Mouse (Mus musculus): ENCODE results near the gene Gm37240. TPM values are rescaled to one million over a fixed set of nuclear protein-coding genes. Genes with fewer than 3 reads are reported as not detected.

The Gm37240 gene
- polyA plus RNA-seq (2017; shearing (Covaris generic)) = 5.6 TPM

DNA sequence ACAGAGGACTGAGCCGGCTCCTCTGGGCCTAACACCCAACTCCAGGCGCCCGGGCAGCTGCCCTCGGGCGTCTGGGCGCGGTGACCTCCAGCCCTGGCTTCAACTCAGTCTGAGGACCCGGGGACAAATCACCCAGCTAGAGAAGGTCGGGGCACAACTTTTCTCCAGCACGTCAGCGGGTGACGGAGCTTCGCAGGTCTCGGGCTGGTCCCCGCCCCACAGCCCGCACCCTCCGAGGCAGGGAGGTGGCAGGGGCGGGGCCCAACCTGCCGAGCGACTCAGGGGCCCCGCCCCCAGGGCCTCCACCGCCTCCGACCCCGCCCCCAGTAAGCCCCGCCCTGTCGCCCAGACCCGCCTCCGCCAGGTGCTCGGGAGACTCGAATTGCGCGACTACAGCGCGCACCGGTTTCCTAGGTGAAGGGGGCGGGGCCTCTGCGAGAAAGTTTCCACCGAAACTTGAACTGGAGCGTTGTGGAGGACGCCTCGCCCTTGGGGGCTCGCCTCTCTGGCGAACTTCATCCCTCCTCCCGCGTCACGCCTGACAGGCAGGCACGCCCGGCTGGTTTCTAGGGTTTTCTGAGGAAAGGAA, at the start of gene Gm37240, which contains the start of gene Glt28d2:
TSS of gene Gm37240 (minus strand) at position 280 of the 589 bp plus-strand sequence.
TSS of gene Glt28d2 (minus strand) at position 278 of the 589 bp plus-strand sequence.

DNA sequence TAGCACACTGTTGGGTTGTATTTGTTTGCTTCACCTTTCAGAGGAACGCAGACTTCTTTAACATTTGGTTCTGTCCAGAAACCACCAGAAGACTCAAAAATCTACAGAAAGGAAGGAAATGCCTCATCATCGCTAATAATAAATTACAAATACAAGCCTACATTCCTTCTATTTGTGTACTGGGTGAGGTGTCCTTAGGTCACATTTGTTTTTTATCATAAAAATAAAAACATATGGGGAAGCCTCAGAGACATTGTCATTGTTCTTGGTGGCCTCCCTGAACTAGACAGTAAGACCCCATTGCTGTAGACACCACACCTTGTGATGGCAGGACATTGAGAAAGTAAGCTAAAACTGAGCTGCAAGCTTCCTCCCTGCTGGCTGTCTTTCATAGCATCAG, 70.1 kb downstream of the Gm37240 start, which contains the start of gene Fam160a1:
TSS of gene Fam160a1 (minus strand) at position 101 of the 400 bp plus-strand sequence.

DNA sequence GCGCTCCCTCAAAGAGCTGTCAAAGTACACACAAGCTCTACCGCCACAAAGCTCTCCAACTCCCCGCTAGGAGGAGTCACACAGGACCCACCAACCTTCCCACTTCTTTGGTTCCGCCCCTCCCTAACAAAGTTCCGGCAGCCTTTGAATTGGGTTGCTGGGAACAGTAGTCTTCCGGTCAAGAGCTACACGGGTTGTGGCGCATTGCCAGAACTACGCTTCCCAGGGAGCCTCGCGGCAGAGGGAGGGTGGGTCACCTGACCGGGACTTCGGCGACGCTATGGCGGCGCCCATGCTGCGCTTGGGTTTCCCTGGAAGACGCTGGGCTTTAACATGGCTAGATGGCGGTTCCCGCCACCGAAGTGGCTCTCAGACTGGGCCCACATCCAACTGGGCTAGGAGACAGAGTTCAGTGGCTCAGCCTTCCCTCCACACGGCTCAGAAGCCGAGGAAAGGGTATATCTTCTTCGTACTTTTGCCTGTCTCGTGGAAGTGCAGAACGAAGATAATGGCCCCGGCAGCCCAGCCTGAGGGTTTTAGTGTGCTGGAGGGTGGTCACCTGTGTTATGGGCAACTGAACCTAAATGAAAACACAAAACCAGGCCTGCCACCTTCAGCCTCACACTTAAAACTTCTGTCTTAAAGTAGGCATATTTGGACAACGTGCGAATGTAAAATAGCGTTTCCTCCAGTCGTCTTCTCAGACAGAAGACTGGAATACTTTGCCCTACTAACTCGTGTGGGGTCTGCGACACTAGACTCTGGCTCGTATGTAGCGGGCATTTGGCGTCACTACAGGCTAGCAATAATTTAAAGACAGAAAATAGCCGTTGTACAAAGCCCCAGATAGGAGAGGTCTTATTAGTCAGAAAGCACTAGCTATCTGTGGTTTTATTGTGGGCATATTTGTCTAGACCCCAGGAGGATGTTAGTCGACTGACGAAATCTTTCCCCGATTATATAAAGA, 313.2 kb downstream of the Gm37240 start, which contains the start of gene Gatb:
TSS of gene Gatb (plus strand) at position 256 of the 967 bp plus-strand sequence.

DNA sequence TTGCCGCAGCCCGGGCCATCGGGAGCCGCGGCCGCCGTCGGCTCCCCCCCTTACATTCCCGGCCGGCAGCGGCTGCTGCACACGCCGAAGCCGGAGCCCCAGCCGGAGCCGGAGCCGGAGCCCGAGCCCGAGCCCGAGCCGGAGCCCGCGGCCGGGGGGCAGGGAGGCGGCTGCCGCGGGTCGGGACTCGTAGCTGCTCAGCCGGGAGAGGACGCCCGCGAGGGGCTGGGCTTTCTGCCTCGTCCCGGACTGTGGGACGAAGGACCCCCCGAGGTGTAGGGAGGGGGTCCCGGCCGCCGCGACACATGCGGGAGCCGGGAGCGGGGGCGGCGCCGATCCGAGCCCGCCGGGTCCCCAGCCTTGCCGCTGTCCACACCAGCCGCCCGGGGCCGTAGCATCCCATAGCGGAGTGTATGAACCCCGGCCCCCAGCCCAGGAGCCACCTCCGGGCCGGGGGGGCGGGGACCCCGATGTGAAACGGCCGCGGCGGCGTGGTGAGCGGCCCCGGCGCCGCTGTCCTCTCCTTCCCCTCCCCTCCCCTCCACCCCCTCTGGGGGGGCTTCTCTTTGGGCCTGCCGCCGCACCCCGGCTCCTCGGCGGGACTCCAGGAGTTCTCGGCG, 1072.4 kb downstream of the Gm37240 start, which contains the start of gene Fbxw7:
TSS of gene Fbxw7 (plus strand) at position 507 of the 620 bp plus-strand sequence.

DNA sequence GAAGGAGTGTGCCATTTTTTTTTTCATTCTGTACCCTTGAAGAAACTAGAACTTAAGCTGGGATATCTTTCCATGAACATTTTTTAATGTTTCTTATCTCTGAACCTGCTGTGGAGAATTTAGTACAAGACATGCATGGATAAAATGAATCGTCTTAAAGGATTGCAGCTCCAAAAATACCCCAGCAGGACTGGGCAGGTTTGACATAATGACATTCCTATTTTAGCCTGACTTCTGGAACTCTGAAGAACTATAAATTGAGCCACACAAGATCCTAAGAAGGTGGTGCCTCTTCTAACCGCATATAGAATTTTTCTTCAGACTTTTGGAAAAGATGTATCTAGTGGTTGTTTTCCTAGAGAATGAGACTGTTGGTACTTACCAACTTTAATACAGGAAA, 1294.0 kb downstream of the Gm37240 start, which contains the start of gene Tigd4:
TSS of gene Tigd4 (plus strand) at position 301 of the 400 bp plus-strand sequence.

DNA sequence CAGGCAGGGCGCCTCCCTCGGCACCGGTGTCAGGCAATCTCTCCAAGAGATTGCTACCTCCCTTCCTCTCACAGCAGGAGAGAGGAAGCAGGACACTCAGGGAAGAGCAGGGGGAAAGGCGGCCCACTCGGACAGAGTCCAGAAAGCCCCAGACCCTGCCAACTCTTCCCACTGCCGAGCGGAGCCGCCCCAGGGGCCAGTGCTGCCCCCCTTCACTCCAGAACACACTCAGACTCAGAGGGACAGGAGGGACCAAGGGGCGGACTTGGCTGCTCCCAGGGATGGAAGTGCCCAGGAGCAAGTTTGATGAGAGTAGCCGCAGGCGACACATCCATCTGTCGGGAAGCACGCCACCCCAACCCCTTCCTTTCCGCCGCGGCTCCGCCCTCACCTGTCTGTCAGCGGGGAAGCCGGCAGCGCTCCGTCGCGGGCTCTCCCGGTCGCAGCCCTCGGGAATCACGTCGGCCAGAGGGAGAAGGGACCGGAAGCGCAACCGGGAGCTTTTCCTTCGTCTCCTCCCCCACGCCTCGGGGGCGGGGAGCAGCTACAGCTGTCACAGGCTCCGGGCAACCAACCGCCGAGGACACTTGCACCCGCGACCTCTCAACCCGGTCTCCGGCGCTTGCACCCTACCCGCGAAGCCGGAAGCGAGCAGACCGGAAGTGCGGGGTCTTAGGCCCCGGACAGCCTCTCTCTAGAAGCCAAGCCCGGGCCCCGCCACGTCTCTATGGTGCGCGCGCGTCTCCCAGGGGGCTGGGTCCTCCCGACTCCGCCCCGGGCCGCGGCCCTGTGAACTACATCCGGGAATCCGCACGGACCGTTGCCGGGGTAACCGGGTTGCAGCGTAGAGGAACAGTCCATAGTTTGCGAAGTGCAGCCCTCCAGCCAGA, 1305.0 kb downstream of the Gm37240 start, which contains the start of gene Arfip1:
TSS of gene Arfip1 (minus strand) at position 603 of the 890 bp plus-strand sequence.

DNA sequence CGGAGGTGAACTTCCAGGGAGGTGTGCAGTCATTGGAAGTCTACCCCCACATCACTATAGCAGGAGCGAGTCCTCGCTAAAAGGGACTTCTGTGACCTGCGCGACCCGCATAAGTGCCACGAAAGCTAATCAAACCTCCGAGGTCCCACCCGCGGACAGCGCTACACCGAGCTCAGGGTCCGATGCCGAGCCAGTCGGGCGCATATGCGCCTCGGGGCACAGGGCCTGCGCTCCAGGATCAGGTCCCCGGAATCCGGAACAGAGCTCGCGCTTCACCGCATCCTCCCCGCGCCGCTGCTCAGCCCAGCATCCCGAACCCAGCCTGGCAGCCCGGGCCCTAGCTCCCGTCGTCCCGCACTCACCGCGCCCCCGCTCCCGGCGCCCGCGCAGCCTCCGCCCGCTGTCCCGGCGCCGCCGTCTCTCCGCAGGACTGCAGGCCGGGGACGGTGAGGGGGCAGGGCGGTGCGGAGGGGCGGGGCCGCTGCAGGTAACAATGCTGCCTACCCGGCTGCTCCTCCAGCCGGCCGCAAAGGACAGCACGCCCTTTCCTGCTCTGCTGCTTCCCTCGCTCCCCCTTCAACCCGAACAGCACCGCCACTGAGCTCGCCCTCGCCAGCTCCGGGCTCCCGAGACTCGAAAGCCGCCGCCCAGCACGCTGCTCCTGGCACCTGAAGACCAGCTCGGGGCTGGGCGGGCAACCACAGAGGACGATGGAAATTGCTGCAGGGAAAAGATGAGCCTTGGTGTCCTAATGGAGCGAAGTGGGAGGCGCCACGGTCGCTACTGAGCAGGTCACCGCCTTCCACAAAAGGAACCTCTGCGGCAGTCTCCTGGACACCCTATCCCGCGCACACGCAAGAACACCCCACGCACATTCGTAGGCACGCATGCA, 1407.1 kb downstream of the Gm37240 start, which contains the start of gene Fhdc1:
TSS of gene Fhdc1 (minus strand) at position 424 of the 892 bp plus-strand sequence.

Other genes with a start within 250 kb of the Gm37240 start
- gene Fam160a1, start 70.2 kb downstream of the Gm37240 start, polyA plus RNA-seq (2017; shearing (Covaris generic)) = 4.3 TPM
- 1.4 TPM for gene Glt28d2, start within 50 bp of the Gm37240 start, polyA plus RNA-seq (2017; shearing (Covaris generic))
- gene Sh3d19, start 83.6 kb upstream of the Gm37240 start, polyA plus RNA-seq (2017; shearing (Covaris generic)) = 1.3 TPM
- gene Prss48, start 115.0 kb upstream of the Gm37240 start, polyA plus RNA-seq (2017; shearing (Covaris generic)) = not detected